Comparison of ENCODE assay signal across 7 mouse cellular contexts in the genomic region with DNA sequence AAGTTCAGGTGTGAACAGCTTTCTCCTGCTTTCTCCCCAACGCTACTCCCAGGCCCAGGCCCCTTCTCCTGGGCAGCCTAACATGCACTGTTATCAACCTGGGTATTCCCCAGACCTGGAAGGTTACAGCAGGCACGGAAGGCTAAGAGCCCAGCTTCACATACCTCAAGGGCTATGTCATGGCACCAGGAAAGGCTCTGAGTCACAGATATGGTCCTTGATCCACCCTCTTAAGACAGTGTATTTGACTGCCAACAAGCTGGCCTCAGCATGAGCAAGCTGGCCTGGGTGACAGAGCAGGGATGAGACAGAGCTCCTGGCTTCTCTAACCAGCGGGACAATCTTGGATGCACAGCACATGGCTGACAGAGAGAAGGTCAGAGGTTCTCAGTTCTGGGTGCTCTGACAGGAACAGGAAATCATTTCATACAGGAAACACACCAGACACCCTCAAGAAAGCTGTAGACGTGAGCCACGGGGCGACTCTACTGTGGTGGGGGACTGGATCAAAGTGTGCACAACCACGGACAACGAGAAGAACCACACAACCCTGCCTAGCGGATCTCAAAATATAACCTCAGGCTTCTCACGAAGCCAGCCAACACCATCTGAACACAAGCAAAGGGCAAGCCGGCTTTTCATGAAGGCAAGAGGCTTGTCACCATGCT.
DNase-seq lines count a peak whose midpoint lies in the region; ATAC-seq and TF ChIP-seq lines count a peak whose summit lies in the region.

No protein-coding gene starts in this region.

- TF ChIP-seq CTCF in heart, postnatal 0 days (IDR thresholded peaks at IDR 0.05; ENCODE audit: low read depth), result no peak

- no peak overlapping the region for H3ac ChIP-seq in myocyte (ENCODE audit: control insufficient read depth, insufficient read length)

- peak overlapping the region; percentile 63 for H3K4me2 ChIP-seq in heart, postnatal 0 days (ENCODE audit: low read depth, low read length)
- peak overlapping the region; percentile 62 for H3K4me2 ChIP-seq in myocyte (ENCODE audit: low read depth)

- H3K79me2 ChIP-seq in myocyte (ENCODE audit: control insufficient read depth, insufficient read depth), result peaks cover 20% of the 10 kb centered on the region

- peak overlapping the region; percentile 1; the same call in 1 of the 2 replicates for H3K4me3 ChIP-seq in heart, postnatal 0 days (ENCODE audit: low read depth, low read length)
- no peak overlapping the region for H3K4me3 ChIP-seq in myocyte

- ATAC-seq in CD4-positive, CD25-positive, alpha-beta regulatory T cell, adult 4 months, result peak; percentile 67
- peak; percentile 60 for ATAC-seq in heart, postnatal 0 days (ENCODE audit: insufficient read depth, low read depth)

- peak; percentile 70 for DNase-seq in adrenal gland, adult 8-10 months
- DNase-seq in heart, postnatal 0 days (ENCODE audit: low spot score), result peak; percentile 90
- DNase-seq in cerebellum, adult 9-10 months, result no peak
- DNase-seq in left cerebral cortex, postnatal 4 days, result no peak
- no peak for DNase-seq in cerebellum, adult 9-11 months

- H3K4me1 ChIP-seq in heart, postnatal 0 days (ENCODE audit: control insufficient read depth, insufficient read depth), result peaks cover 55% of the 10 kb centered on the region

- peak overlapping the region; percentile 96 for H3K27ac ChIP-seq in heart, postnatal 0 days (ENCODE audit: low read depth)

- 0 out of 2 replicates have a peak, but pooled peaks have one; percentile 36 for TF ChIP-seq EP300 in heart, postnatal 0 days (IDR thresholded peaks at IDR 0.05; ENCODE audit: low read depth)

- intact Hi-C loops in left cerebral cortex, postnatal 4 days (cut with DNase I), result no loop called here

- H3K9me3 ChIP-seq in heart, postnatal 0 days (replicated peaks; ENCODE audit: control insufficient read depth, low read length), result no peaks in the 10 kb centered on the region

- H3K9ac ChIP-seq in heart, postnatal 0 days (replicated peaks; ENCODE audit: low read depth, low read length), result peak overlapping the region; percentile 36; the same call in 1 of the 2 replicates

- H3K27me3 ChIP-seq in heart, postnatal 0 days (ENCODE audit: control insufficient read depth, insufficient read depth, low read length), result no peaks in the 10 kb centered on the region
- H3K27me3 ChIP-seq in myocyte (ENCODE audit: control insufficient read depth, insufficient read depth, insufficient read length), result no peaks in the 10 kb centered on the region

- WGBS in heart, postnatal 0 days, result 36% methylated on average over 11 of the region's 11 CpGs

- H3K36me3 ChIP-seq in heart, postnatal 0 days (replicated peaks; ENCODE audit: control insufficient read depth, insufficient read depth, low read length), result 0 out of 2 replicates have a peak, but pooled peaks cover 5% of the 10 kb centered on the region
- no peaks in the 10 kb centered on the region for H3K36me3 ChIP-seq in myocyte (ENCODE audit: control insufficient read depth, insufficient read depth)

- TF ChIP-seq POLR2A in myocyte (IDR thresholded peaks at IDR 0.05; ENCODE audit: insufficient read length, low read depth), result no peak

TF ChIP-seq in myocyte, 11 proteins besides CTCF, POLR2A, EP300 and RAD21:
- no peak for TF ChIP-seq E2F4 (IDR thresholded peaks at IDR 0.05; ENCODE audit: insufficient read depth)
- no peak for TF ChIP-seq CEBPB (IDR thresholded peaks at IDR 0.05; ENCODE audit: insufficient read depth, poor library complexity, severe bottlenecking)
- peak in 1 of 3 experiments; percentile 14 for TF ChIP-seq MYOD1 (IDR thresholded peaks at IDR 0.05; ENCODE audit: control insufficient read depth in 1 of 3, insufficient read length in 2 of 3, low read depth in 2 of 3)
- TF ChIP-seq MYOG (IDR thresholded peaks at IDR 0.05; ENCODE audit: control insufficient read depth in 1 of 3, insufficient read depth in 1 of 3, insufficient read length in 2 of 3, low read depth in 2 of 3), result peak in 1 of 3 experiments; percentile 21
- no peak for TF ChIP-seq MAX (IDR thresholded peaks at IDR 0.05; ENCODE audit: low read depth)
- TF ChIP-seq POLR2AphosphoS2 (IDR thresholded peaks at IDR 0.05; ENCODE audit: insufficient read length, low read depth), result no peak
- TF ChIP-seq TCF12 (IDR thresholded peaks at IDR 0.05; ENCODE audit: insufficient read depth, poor library complexity, severe bottlenecking), result peak; percentile 28
- no peak for TF ChIP-seq TCF3 (IDR thresholded peaks at IDR 0.05; ENCODE audit: insufficient read length, low read depth)
- no peak for TF ChIP-seq SRF (IDR thresholded peaks at IDR 0.05; ENCODE audit: control insufficient read depth, insufficient read length, low read depth)
- no peak for TF ChIP-seq REST (IDR thresholded peaks at IDR 0.05; ENCODE audit: insufficient read depth, insufficient read length)
- TF ChIP-seq USF1 (IDR thresholded peaks at IDR 0.05; ENCODE audit: low read depth), result no peak

Comparison
In these comparisons a context has a peak if more than half of its experiments do, and no peak if none do; other contexts are left out.
1. DNase-seq: peak in adrenal gland, adult 8-10 months (single experiment) and heart, postnatal 0 days (single experiment); none in cerebellum, adult 9-10 months (single experiment), left cerebral cortex, postnatal 4 days (single experiment) and cerebellum, adult 9-11 months (single experiment).